Mouse (Mus musculus): Measurements from ENCODE around the gene Ift172.

DNA sequence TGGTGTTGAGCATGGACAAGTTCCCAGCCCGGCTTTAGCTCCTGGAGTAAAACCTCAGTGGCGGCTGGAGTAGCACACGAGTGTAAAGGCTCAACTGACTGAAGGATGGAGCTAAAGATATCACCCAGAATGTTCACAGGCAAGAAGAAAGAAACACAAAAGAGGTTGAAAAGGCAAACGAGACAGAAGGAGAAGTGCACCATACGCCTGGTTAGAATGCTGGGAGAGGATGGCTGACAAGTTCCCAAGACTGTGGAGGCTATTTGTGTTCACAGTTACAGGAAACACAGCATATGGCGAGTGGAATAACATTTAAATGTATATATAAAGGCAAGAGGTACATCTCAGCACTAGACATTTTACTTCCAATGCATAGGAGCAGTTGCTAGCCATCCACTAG, 17.9 kb downstream of the Ift172 start:
- TF ChIP-seq MYOD1 (IDR thresholded peaks at IDR 0.05; ENCODE audit: control insufficient read depth in 1 of 3, insufficient read length in 2 of 3, low read depth in 2 of 3) (no peak), POLR2A (IDR thresholded peaks at IDR 0.05; ENCODE audit: insufficient read length, low read depth) (no peak), USF1 (IDR thresholded peaks at IDR 0.05; ENCODE audit: low read depth) (no peak), SRF (IDR thresholded peaks at IDR 0.05; ENCODE audit: control insufficient read depth, insufficient read length, low read depth) (no peak), POLR2AphosphoS2 (IDR thresholded peaks at IDR 0.05; ENCODE audit: insufficient read length, low read depth) (no peak), E2F4 (IDR thresholded peaks at IDR 0.05; ENCODE audit: insufficient read depth) (no peak), TCF12 (IDR thresholded peaks at IDR 0.05; ENCODE audit: insufficient read depth, poor library complexity, severe bottlenecking) (no peak), MAX (IDR thresholded peaks at IDR 0.05; ENCODE audit: low read depth) (no peak)

All from myocyte (in vitro differentiated cells).